Mouse (Mus musculus) liver, adult 2 months (tissue): ENCODE data around the gene Mier2. TPM values are rescaled to one million over a fixed set of nuclear protein-coding genes. Genes with fewer than 3 reads are reported as not detected.

Experiments used
- DNase-seq: peaks from one replicate; pipeline ENCODE4 v3.0.0-alpha.2; 2011; ENCODE audit warnings: low read depth, low spot score; ENCODE audit errors: extremely low read depth
- H3K27ac ChIP-seq: fragments of 200-500 bp; replicated peaks from 2 replicates; pipeline ENCODE4 v1.5.1; 2012; ENCODE audit warnings: low read depth, mild to moderate bottlenecking, control low read depth, inconsistent platforms, low read length; ENCODE audit not compliant: insufficient read depth
- H3K27me3 ChIP-seq: fragments of 200-500 bp; 2 replicates; pipeline ENCODE4 v1.6.1; 2012; ENCODE audit warnings: mild to moderate bottlenecking, moderate library complexity, low read length, inconsistent platforms; ENCODE audit not compliant: control insufficient read depth, insufficient read depth
- H3K36me3 ChIP-seq: fragments of 200-500 bp; 2 replicates; pipeline ENCODE4 v1.6.1; 2012; ENCODE audit warnings: low read length, inconsistent platforms; ENCODE audit not compliant: control insufficient read depth, insufficient read depth
- H3K4me1 ChIP-seq: fragments of 200-500 bp; 2 replicates; pipeline ENCODE4 v1.6.1; 2011; ENCODE audit warnings: low read length; ENCODE audit not compliant: control insufficient read depth, insufficient read depth
- H3K4me3 ChIP-seq: fragments of 200-500 bp; 2 replicates; pipeline ENCODE4 v1.5.1; 2011; ENCODE audit warnings: low read depth, mild to moderate bottlenecking, control low read depth, low read length, moderate library complexity; ENCODE audit not compliant: insufficient read depth
- H3K79me2 ChIP-seq: fragments of 200-500 bp; 2 replicates; pipeline ENCODE4 v1.6.1; 2012; ENCODE audit warnings: inconsistent platforms, mild to moderate bottlenecking, low read length, moderate library complexity; ENCODE audit not compliant: control insufficient read depth, insufficient read depth
- H3K9ac ChIP-seq: fragments of 200-500 bp; 2 replicates; pipeline ENCODE4 v1.6.1; 2012; ENCODE audit warnings: low read depth, mild to moderate bottlenecking, control low read depth, inconsistent platforms, low read length
- CTCF ChIP-seq: fragments of 200-500 bp; IDR thresholded peaks from 2 replicates; pipeline ENCODE4 v1.5.1; 2011; ENCODE audit warnings: low read depth, low read length, control low read depth
- POLR2A ChIP-seq: fragments of 200-500 bp; IDR thresholded peaks from 2 replicates; pipeline ENCODE4 v1.6.1; 2011; ENCODE audit warnings: low read length, control low read depth; ENCODE audit not compliant: insufficient read depth; ENCODE audit errors: extremely low read depth
- WGBS: fragments of 180-500 bp; shearing (Covaris S2); methylation state at CpG from one replicate; pipeline ENCODE4 v1.1.7; 2018; 5-methylcytosine and 5-hydroxymethylcytosine counted together
- polyA plus RNA-seq: library from polyadenylated mRNA; depleted of rRNA; stranded (reverse); fragments of >200 nt; gene quantifications from 2 replicates; pipeline ENCODE4 v1.2.3, GENCODE M21; 2012
- total RNA-seq: library from RNA; depleted of rRNA; stranded (reverse); fragments of >200 nt; gene quantifications from 2 replicates; pipeline ENCODE4 v1.2.3, GENCODE M21; 2014

The Mier2 gene
- total and polyA plus RNA-seq, 2 experiments: 5.9 to 35.3 TPM

DNA sequence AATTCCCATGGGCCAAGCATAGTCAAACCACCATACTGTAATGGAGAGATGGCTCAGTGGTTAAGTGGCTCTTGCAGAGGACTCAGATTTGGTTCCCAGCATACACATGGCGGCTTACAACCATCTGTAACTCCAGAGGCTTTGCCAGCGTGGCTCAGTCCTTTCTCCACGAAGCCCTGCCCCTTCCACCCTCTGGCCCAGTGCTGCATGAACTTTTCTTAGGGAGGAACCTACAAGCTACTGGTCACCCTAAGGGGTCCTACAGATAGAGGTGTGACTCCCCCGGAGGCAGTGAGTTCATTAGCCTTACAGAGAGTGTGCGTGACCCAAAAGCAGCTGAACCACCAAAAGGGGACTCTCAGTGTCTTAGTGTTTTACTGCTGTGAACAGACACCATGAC, 2.0 kb upstream of the Mier2 start:
- peaks cover 5% of the 10 kb centered on the region; the same call in 1 of the 2 replicates for H3K4me1 ChIP-seq
- no peak overlapping the region for H3K9ac ChIP-seq
- no peaks in the 10 kb centered on the region for H3K27me3 ChIP-seq
- no peak overlapping the region for H3K4me3 ChIP-seq
- 92% methylated on average over 5 of the region's 5 CpGs for WGBS
- no peak for DNase-seq
- no peaks in the 10 kb centered on the region for H3K36me3 ChIP-seq
- no peak for TF ChIP-seq POLR2A
- no peak for TF ChIP-seq CTCF
- no peak overlapping the region for H3K27ac ChIP-seq
- peaks cover 10% of the 10 kb centered on the region; the same call in 1 of the 2 replicates for H3K79me2 ChIP-seq

DNA sequence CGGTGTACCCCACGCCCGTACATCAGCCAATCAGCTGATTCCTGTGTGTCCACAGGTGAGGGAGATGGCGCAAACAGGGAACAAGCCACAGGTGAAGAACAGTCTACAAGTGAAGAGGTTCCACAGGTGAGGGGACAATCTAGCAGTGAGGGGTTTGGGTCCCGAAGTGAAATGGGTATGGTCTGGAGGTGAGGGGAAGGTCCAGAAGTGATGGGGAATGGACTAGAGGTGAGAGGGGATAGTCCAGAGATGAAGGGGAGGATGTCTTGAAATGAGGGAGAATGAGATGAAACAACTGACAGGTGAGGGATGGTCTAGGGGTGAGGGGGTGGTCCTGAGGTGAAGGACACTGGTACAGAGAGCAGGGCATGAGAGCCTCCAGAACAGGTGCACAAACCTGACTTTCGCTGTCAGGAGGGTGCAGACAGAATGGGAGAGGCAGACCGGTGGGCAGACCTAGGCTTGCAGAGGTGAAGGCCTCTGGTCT, 282 bp upstream of the Mier2 start:
- WGBS: 32% methylated on average over 7 of the region's 7 CpGs
- peaks cover 10% of the 10 kb centered on the region; the same call in 1 of the 2 replicates for H3K79me2 ChIP-seq
- H3K9ac ChIP-seq: peak overlapping the region; percentile 84; the same call in 1 of the 2 replicates
- H3K27ac ChIP-seq: no peak overlapping the region
- peak overlapping the region; percentile 91 for H3K4me3 ChIP-seq
- TF ChIP-seq POLR2A (no peak), CTCF (no peak)
- H3K36me3 ChIP-seq: no peaks in the 10 kb centered on the region
- no peaks in the 10 kb centered on the region for H3K27me3 ChIP-seq
- H3K4me1 ChIP-seq: peaks cover 5% of the 10 kb centered on the region; the same call in 1 of the 2 replicates
- DNase-seq: peak; percentile 13

DNA sequence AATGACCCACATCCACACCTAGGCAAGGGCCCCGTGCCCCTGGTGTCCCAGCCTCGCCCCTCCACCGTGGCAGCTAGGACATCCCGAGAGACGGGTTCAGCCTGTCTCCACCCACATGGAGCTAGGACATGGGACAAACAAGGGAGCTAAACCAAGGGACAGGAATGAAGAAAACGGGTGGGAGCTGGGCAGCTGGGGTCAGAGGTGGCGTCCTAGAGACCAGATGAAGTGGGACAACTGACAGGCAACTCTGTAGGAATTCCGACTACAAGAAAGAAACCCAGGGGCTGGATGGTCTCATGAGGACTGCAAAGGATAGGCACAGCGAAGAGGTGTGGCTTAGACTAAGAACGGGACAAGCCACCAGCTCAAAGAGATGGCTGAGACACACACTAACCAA, 1.3 kb downstream of the Mier2 start:
- Histone ChIP-seq H3K9ac (no peak overlapping the region), H3K27me3 (no peaks in the 10 kb centered on the region), H3K79me2 (peaks cover 10% of the 10 kb centered on the region; the same call in 1 of the 2 replicates), H3K27ac (no peak overlapping the region), H3K36me3 (no peaks in the 10 kb centered on the region), H3K4me1 (peaks cover 5% of the 10 kb centered on the region; the same call in 1 of the 2 replicates), H3K4me3 (no peak overlapping the region)
- 41% methylated on average over 10 of the region's 10 CpGs for WGBS
- no peak for DNase-seq
- TF ChIP-seq POLR2A: no peak
- no peak for TF ChIP-seq CTCF

DNA sequence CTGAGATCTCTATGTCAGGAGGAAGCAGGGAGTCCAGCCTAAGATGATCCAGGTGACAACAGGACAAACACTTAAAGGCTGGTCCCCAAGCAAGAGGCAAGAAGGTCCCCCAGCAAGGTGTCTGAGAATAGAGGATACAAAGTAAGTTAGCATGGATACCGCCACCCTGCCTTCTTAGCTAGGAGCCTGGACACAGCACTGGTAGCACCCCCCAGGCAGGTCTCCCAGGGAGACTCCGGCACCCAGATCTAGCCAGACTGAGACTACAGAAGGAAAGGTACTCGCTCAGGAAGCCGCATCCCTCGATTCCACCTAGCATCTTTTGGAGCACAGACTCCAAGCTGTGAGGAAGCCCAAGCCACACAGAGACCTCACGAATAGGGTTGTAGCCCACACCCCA, 1.8 kb downstream of the Mier2 start:
- no peaks in the 10 kb centered on the region for H3K27me3 ChIP-seq
- no peaks in the 10 kb centered on the region for H3K36me3 ChIP-seq
- TF ChIP-seq POLR2A: no peak
- TF ChIP-seq CTCF: no peak
- no peak overlapping the region for H3K4me3 ChIP-seq
- H3K4me1 ChIP-seq: peaks cover 5% of the 10 kb centered on the region; the same call in 1 of the 2 replicates
- WGBS: 88% methylated on average over 6 of the region's 6 CpGs
- peaks cover 10% of the 10 kb centered on the region; the same call in 1 of the 2 replicates for H3K79me2 ChIP-seq
- H3K27ac ChIP-seq: no peak overlapping the region
- H3K9ac ChIP-seq: no peak overlapping the region
- no peak for DNase-seq

DNA sequence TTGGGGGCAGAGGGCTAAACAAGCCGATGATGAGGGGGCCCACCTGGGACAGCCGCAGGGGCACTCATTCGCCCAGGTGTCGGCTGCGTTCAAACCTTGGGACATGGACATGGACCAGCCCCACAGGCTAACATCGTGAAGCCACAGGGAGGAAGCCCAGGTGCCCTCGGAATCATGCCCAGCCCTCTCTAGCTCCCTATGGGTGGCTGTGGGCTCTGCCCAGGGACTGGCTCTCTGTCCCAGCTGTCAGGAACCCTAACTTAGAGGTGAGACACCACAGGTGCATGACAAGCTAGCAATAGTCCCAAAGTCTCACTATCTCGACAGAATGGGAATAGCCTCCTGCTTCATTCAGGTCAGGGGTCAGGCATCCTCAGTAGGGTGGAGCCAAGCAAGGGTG, 2.5 kb downstream of the Mier2 start:
- Histone ChIP-seq H3K27me3 (no peaks in the 10 kb centered on the region), H3K9ac (no peak overlapping the region), H3K4me3 (no peak overlapping the region), H3K36me3 (no peaks in the 10 kb centered on the region), H3K27ac (no peak overlapping the region), H3K4me1 (peaks cover 5% of the 10 kb centered on the region; the same call in 1 of the 2 replicates), H3K79me2 (peaks cover 10% of the 10 kb centered on the region; the same call in 1 of the 2 replicates)
- TF ChIP-seq CTCF (no peak), POLR2A (no peak)
- 81% methylated on average over 8 of the region's 8 CpGs for WGBS
- DNase-seq: no peak

DNA sequence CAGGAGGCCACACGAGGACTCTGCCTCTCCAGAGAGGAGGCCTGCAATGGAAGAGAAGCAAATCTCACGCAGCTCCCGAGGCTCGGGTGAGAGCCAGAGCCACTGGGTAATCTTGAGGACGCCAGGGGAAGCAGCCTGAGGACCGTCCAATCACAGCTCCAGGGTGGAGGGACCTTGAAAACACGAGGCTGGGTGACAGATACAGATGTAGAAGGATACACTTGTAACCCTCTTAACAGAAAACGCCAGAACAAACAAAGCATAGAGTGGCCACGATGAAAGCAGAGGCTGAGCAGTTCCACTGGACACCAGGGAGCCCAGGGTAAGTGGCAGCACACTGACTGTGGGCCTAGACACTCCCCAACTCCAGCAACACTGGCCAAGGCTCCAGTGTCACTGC, 4.6 kb downstream of the Mier2 start:
- Histone ChIP-seq H3K36me3 (no peaks in the 10 kb centered on the region), H3K4me3 (no peak overlapping the region), H3K9ac (no peak overlapping the region), H3K4me1 (peaks cover 5% of the 10 kb centered on the region; the same call in 1 of the 2 replicates), H3K79me2 (peaks cover 10% of the 10 kb centered on the region; the same call in 1 of the 2 replicates), H3K27ac (no peak overlapping the region), H3K27me3 (no peaks in the 10 kb centered on the region)
- 80% methylated on average over 9 of the region's 9 CpGs for WGBS
- DNase-seq: no peak
- TF ChIP-seq POLR2A (no peak), CTCF (no peak)
